Mouse (Mus musculus) testis, postnatal 10 days (tissue): Measurements from ENCODE around the gene Gm6793.

Source experiments
- DNase-seq: peaks from one replicate; pipeline ENCODE4 v3.0.0; 2021; ENCODE audit warnings: low spot score

The Gm6793 gene

GRCm38 (mm10) chr8:112014936-112015335, at the start of gene Gm6793:
Gene Gm6793, minus strand, starts transcription at chr8:112015036.
- no peak for DNase-seq

- no peak for DNase-seq
Measured at GRCm38 (mm10) chr8:112061372-112061771, 46.5 kb upstream of the Gm6793 start.

- DNase-seq = no peak
Measured at GRCm38 (mm10) chr8:112054456-112054855, 39.6 kb upstream of the Gm6793 start.

- DNase-seq = no peak
Measured at GRCm38 (mm10) chr8:112051537-112051936, 36.7 kb upstream of the Gm6793 start.

- peak; percentile 45 for DNase-seq
Measured at GRCm38 (mm10) chr8:112049984-112050383, 35.1 kb upstream of the Gm6793 start.

- no peak for DNase-seq
Measured at GRCm38 (mm10) chr8:112048293-112048692, 33.5 kb upstream of the Gm6793 start.

- peak; percentile 87 for DNase-seq
Measured at GRCm38 (mm10) chr8:112045896-112046295, 31.1 kb upstream of the Gm6793 start.

- peak; percentile 45 for DNase-seq
Measured at GRCm38 (mm10) chr8:112045182-112045581, 30.3 kb upstream of the Gm6793 start.

- DNase-seq = no peak
Measured at GRCm38 (mm10) chr8:112037521-112037920, 22.7 kb upstream of the Gm6793 start.

GRCm38 (mm10) chr8:112034603-112035002, 19.8 kb upstream of the Gm6793 start:
- no peak for DNase-seq

- DNase-seq = no peak
Measured at GRCm38 (mm10) chr8:112033071-112033470, 18.2 kb upstream of the Gm6793 start.

- DNase-seq = no peak
Measured at GRCm38 (mm10) chr8:112030663-112031062, 15.8 kb upstream of the Gm6793 start.

- no peak for DNase-seq
Measured at GRCm38 (mm10) chr8:112029455-112029854, 14.6 kb upstream of the Gm6793 start.

GRCm38 (mm10) chr8:112011816-112012242, 3.0 kb downstream of the Gm6793 start:
- DNase-seq = peak; percentile 69

GRCm38 (mm10) chr8:112010997-112011815, 3.6 kb downstream of the Gm6793 start, which contains the start of the genes Kars and Terf2ip:
Gene Kars, minus strand, starts transcription at chr8:112011323.
Gene Terf2ip, plus strand, starts transcription at chr8:112011398.
- peak; percentile 94 for DNase-seq

GRCm38 (mm10) chr8:112009558-112009957, 5.3 kb downstream of the Gm6793 start:
- DNase-seq = no peak

- no peak for DNase-seq
Measured at GRCm38 (mm10) chr8:112007669-112008068, 7.2 kb downstream of the Gm6793 start.

GRCm38 (mm10) chr8:112005601-112006000, 9.2 kb downstream of the Gm6793 start:
- no peak for DNase-seq

GRCm38 (mm10) chr8:112004754-112005153, 10.1 kb downstream of the Gm6793 start:
- DNase-seq = no peak

- no peak for DNase-seq
Measured at GRCm38 (mm10) chr8:111992703-111993039, 22.2 kb downstream of the Gm6793 start.

GRCm38 (mm10) chr8:111992013-111992702, 22.7 kb downstream of the Gm6793 start, which contains the start of gene Adat1:
Gene Adat1, minus strand, starts transcription at chr8:111992302.
- DNase-seq = peak; percentile 88

GRCm38 (mm10) chr8:111991278-111991677, 23.6 kb downstream of the Gm6793 start:
- DNase-seq = no peak

- peak; percentile 91 for DNase-seq
Measured at GRCm38 (mm10) chr8:111989911-111990310, 24.9 kb downstream of the Gm6793 start.
